Mouse (Mus musculus) heart, embryonic 14.5 days (tissue): ENCODE measurements around the gene Kng2. TPM values are rescaled to one million over a fixed set of nuclear protein-coding genes. Genes with fewer than 3 reads are reported as not detected.

ENCODE experiments used
- ATAC-seq: fragments of 200-750 bp; cut with Nextera tagmentation; 2 replicates; pipeline ENCODE4 v1.8.0; 2017; ENCODE audit warnings: low read depth, moderate TSS enrichment; ENCODE audit not compliant: insufficient number of reproducible peaks, insufficient read depth, low FRiP score
- H3K27ac ChIP-seq, 2 experiments: fragments of 200-500 bp in 1 of 2; fragments of 300-500 bp in 1 of 2; sonication (generic) in 1 of 2; replicated peaks in 1 of 2; 2 replicates each; pipeline ENCODE4 v1.5.1; 2012 to 2014; ENCODE audit warnings: low read depth in 2 of 2, low read length in 2 of 2, control low read depth in 1 of 2, mild to moderate bottlenecking in 1 of 2, mixed read lengths in 1 of 2; ENCODE audit not compliant: control insufficient read depth in 1 of 2, insufficient read depth in 1 of 2
- H3K27me3 ChIP-seq: fragments of 300-500 bp; sonication (generic); 2 replicates; pipeline ENCODE4 v1.6.1; 2014; ENCODE audit warnings: mild to moderate bottlenecking, low read length, control low read depth; ENCODE audit not compliant: control insufficient read depth, insufficient read depth
- H3K36me3 ChIP-seq: fragments of 300-500 bp; sonication (generic); 2 replicates; pipeline ENCODE4 v1.6.1; 2014; ENCODE audit warnings: mild to moderate bottlenecking, control low read depth, low read length, mixed read lengths; ENCODE audit not compliant: control insufficient read depth, insufficient read depth
- H3K4me1 ChIP-seq, 2 experiments: fragments of 200-500 bp in 1 of 2; fragments of 300-500 bp in 1 of 2; sonication (generic) in 1 of 2; 2 replicates each; pipeline ENCODE4 v1.6.1; 2012 to 2014; ENCODE audit warnings: low read length in 2 of 2, control low read depth in 1 of 2, mixed read lengths in 1 of 2; ENCODE audit not compliant: control insufficient read depth in 2 of 2, insufficient read depth in 2 of 2
- H3K4me2 ChIP-seq: fragments of 300-500 bp; sonication (generic); 2 replicates; pipeline ENCODE4 v1.6.1; 2014; ENCODE audit warnings: mild to moderate bottlenecking, low read length
- H3K4me3 ChIP-seq, 2 experiments: fragments of 200-500 bp in 1 of 2; fragments of 300-500 bp in 1 of 2; sonication (generic) in 1 of 2; 2 replicates each; pipeline ENCODE4 v1.5.1; 2012 to 2014; ENCODE audit warnings: low read length in 2 of 2, mild to moderate bottlenecking in 2 of 2, control low read depth in 1 of 2, low read depth in 1 of 2, moderate library complexity in 1 of 2; ENCODE audit not compliant: control insufficient read depth in 1 of 2, insufficient read depth in 1 of 2
- H3K9ac ChIP-seq: fragments of 300-500 bp; sonication (generic); 2 replicates; pipeline ENCODE4 v1.6.1; 2014; ENCODE audit warnings: mild to moderate bottlenecking, low read length
- H3K9me3 ChIP-seq: fragments of 300-500 bp; sonication (generic); 2 replicates; pipeline ENCODE4 v1.6.1; 2016; ENCODE audit warnings: low read length, control low read depth; ENCODE audit not compliant: control insufficient read depth
- WGBS: fragments of 180-500 bp; shearing (Covaris S2); extraction: QIAGEN DNeasy Blood & Tissue Kit; methylation state at CpG from one replicate; pipeline ENCODE4 v1.1.7; 2014; 5-methylcytosine and 5-hydroxymethylcytosine counted together
- polyA plus RNA-seq: library from polyadenylated mRNA; unstranded; fragments of >200 nt; fragmentation: Nextera tagmentation; extraction: Ambion mirVana; gene quantifications from 2 replicates; pipeline ENCODE4 v1.2.1, GENCODE M21; 2014

The Kng2 gene
- polyA plus RNA-seq, 1 experiment from 2014 or later: not detected

- Histone ChIP-seq H3K9me3 (no peaks in the 10 kb centered on the region), H3K4me2 (no peak overlapping the region), H3K4me3 (no peak overlapping the region), H3K27ac (no peak overlapping the region), H3K36me3 (no peaks in the 10 kb centered on the region), H3K4me1 (no peaks in the 10 kb centered on the region), H3K27me3 (no peaks in the 10 kb centered on the region), H3K9ac (no peak overlapping the region)
- 83% methylated on average over 12 of the region's 12 CpGs for WGBS
- no peak for ATAC-seq
Observed at GRCm38 (mm10) chr16:22937631-22938030, 91.7 kb downstream of the Kng2 start.

Other genes starting within 250 kb of the Kng2 start
- gene Crygs, start 217.9 kb downstream of the Kng2 start, polyA plus RNA-seq: not detected in 2 replicates
- 19.3 TPM in 2 replicates for gene Tbccd1, start 171.8 kb downstream of the Kng2 start, polyA plus RNA-seq
- 86.4 and 97.4 TPM in 2 replicates for gene Dnajb11, start 171.6 kb downstream of the Kng2 start, polyA plus RNA-seq
- gene Ahsg, start 138.2 kb downstream of the Kng2 start, polyA plus RNA-seq: 2.0 and 4.6 TPM in 2 replicates
- not detected in 2 replicates for gene Fetub, start 111.1 kb downstream of the Kng2 start, polyA plus RNA-seq
- gene Hrg, start 78.4 kb downstream of the Kng2 start, polyA plus RNA-seq: not detected in 2 replicates
- gene Kng1, start 28.4 kb upstream of the Kng2 start, polyA plus RNA-seq: 0.36 TPM in 1 of 2 replicates, not detected in the other
- gene Eif4a2, start 78.0 kb upstream of the Kng2 start, polyA plus RNA-seq: 174 and 182 TPM in 2 replicates
- 84.8 and 86.4 TPM in 2 replicates for gene Rfc4, start 98.3 kb upstream of the Kng2 start, polyA plus RNA-seq
- gene Adipoq, start 117.1 kb upstream of the Kng2 start, polyA plus RNA-seq: 0.15 TPM in 1 of 2 replicates, not detected in the other
- 16.2 and 16.7 TPM in 2 replicates for gene St6gal1, start 195.3 kb upstream of the Kng2 start, polyA plus RNA-seq